Mouse (Mus musculus): ENCODE data around the gene Gm10271. TPM values are rescaled to one million over a fixed set of nuclear protein-coding genes. Genes with fewer than 3 reads are reported as not detected.

The Gm10271 gene
- polyA plus RNA-seq, 1 experiment from 2014 or later: not detected

GRCm38 (mm10) chr10:116932418-116932817 is 40.0 kb downstream of the Gm10271 start:
- no peak overlapping the region for H3K4me2 ChIP-seq (ENCODE audit: low read depth, low read length, severe bottlenecking)
- H3K4me1 ChIP-seq (replicated peaks; ENCODE audit: control insufficient read depth, insufficient read depth, low read length): no peaks in the 10 kb centered on the region
- DNase-seq (ENCODE audit: low spot score) (no peak), ATAC-seq (replicated peaks; ENCODE audit: low FRiP score) (no peak)
- H3K9ac ChIP-seq (ENCODE audit: low read length): no peak overlapping the region
- 88% methylated on average over 13 of the region's 13 CpGs for WGBS
- H3K9me3 ChIP-seq (ENCODE audit: control insufficient read depth, low read length): no peaks in the 10 kb centered on the region
- H3K4me3 ChIP-seq (ENCODE audit: low read depth, low read length): no peak overlapping the region
- H3K36me3 ChIP-seq (ENCODE audit: control insufficient read depth, insufficient read depth, low read length): peaks cover 2% of the 10 kb centered on the region; the same call in 1 of the 2 replicates
- no peaks in the 10 kb centered on the region for H3K27me3 ChIP-seq (ENCODE audit: control insufficient read depth, insufficient read depth, low read length)
- H3K27ac ChIP-seq (ENCODE audit: low read depth, low read length): no peak overlapping the region

- no peak for ATAC-seq (replicated peaks; ENCODE audit: low FRiP score)
- no peak overlapping the region for H3K27ac ChIP-seq (ENCODE audit: low read depth, low read length)
- H3K36me3 ChIP-seq (ENCODE audit: control insufficient read depth, insufficient read depth, low read length): no peaks in the 10 kb centered on the region; the same call in 1 of the 2 replicates
- WGBS: 90% methylated on average over 15 of the region's 15 CpGs
- H3K9ac ChIP-seq (ENCODE audit: low read length): no peak overlapping the region
- H3K4me3 ChIP-seq (ENCODE audit: low read depth, low read length): no peak overlapping the region
- no peaks in the 10 kb centered on the region for H3K27me3 ChIP-seq (ENCODE audit: control insufficient read depth, insufficient read depth, low read length)
- no peak overlapping the region for H3K4me2 ChIP-seq (ENCODE audit: low read depth, low read length, severe bottlenecking)
- H3K4me1 ChIP-seq (replicated peaks; ENCODE audit: control insufficient read depth, insufficient read depth, low read length): no peaks in the 10 kb centered on the region
- no peaks in the 10 kb centered on the region for H3K9me3 ChIP-seq (ENCODE audit: control insufficient read depth, low read length)
- DNase-seq (ENCODE audit: low spot score): no peak
Observed at GRCm38 (mm10) chr10:116931497-116932179, 40.8 kb downstream of the Gm10271 start.

GRCm38 (mm10) chr10:116930936-116931335 is 41.5 kb downstream of the Gm10271 start:
- Histone ChIP-seq H3K4me2 (ENCODE audit: low read depth, low read length, severe bottlenecking) (no peak overlapping the region), H3K9me3 (ENCODE audit: control insufficient read depth, low read length) (no peaks in the 10 kb centered on the region), H3K27me3 (ENCODE audit: control insufficient read depth, insufficient read depth, low read length) (no peaks in the 10 kb centered on the region), H3K27ac (ENCODE audit: low read depth, low read length) (no peak overlapping the region), H3K4me1 (replicated peaks; ENCODE audit: control insufficient read depth, insufficient read depth, low read length) (no peaks in the 10 kb centered on the region), H3K9ac (ENCODE audit: low read length) (no peak overlapping the region), H3K36me3 (ENCODE audit: control insufficient read depth, insufficient read depth, low read length) (no peaks in the 10 kb centered on the region; the same call in 1 of the 2 replicates), H3K4me3 (ENCODE audit: low read depth, low read length) (no peak overlapping the region)
- DNase-seq (ENCODE audit: low spot score) (no peak), ATAC-seq (replicated peaks; ENCODE audit: low FRiP score) (no peak)
- 88% methylated on average over 6 of the region's 7 CpGs for WGBS

- ATAC-seq (replicated peaks; ENCODE audit: low FRiP score) (no peak), DNase-seq (ENCODE audit: low spot score) (no peak)
- 86% methylated on average over 7 of the region's 7 CpGs for WGBS
- Histone ChIP-seq H3K9ac (ENCODE audit: low read length) (no peak overlapping the region), H3K4me1 (replicated peaks; ENCODE audit: control insufficient read depth, insufficient read depth, low read length) (no peaks in the 10 kb centered on the region), H3K9me3 (ENCODE audit: control insufficient read depth, low read length) (no peaks in the 10 kb centered on the region), H3K4me2 (ENCODE audit: low read depth, low read length, severe bottlenecking) (no peak overlapping the region), H3K36me3 (ENCODE audit: control insufficient read depth, insufficient read depth, low read length) (no peaks in the 10 kb centered on the region; the same call in 1 of the 2 replicates), H3K4me3 (ENCODE audit: low read depth, low read length) (no peak overlapping the region), H3K27me3 (ENCODE audit: control insufficient read depth, insufficient read depth, low read length) (no peaks in the 10 kb centered on the region), H3K27ac (ENCODE audit: low read depth, low read length) (no peak overlapping the region)
Observed at GRCm38 (mm10) chr10:116930506-116930905, 41.9 kb downstream of the Gm10271 start.

- H3K9me3 ChIP-seq (ENCODE audit: control insufficient read depth, low read length): no peaks in the 10 kb centered on the region
- H3K27ac ChIP-seq (ENCODE audit: low read depth, low read length): no peak overlapping the region
- no peak overlapping the region for H3K9ac ChIP-seq (ENCODE audit: low read length)
- no peaks in the 10 kb centered on the region; the same call in 1 of the 2 replicates for H3K36me3 ChIP-seq (ENCODE audit: control insufficient read depth, insufficient read depth, low read length)
- 91% methylated on average over 3 of the region's 3 CpGs for WGBS
- H3K27me3 ChIP-seq (ENCODE audit: control insufficient read depth, insufficient read depth, low read length): no peaks in the 10 kb centered on the region
- ATAC-seq (replicated peaks; ENCODE audit: low FRiP score) (no peak), DNase-seq (ENCODE audit: low spot score) (no peak)
- no peak overlapping the region for H3K4me3 ChIP-seq (ENCODE audit: low read depth, low read length)
- no peak overlapping the region for H3K4me2 ChIP-seq (ENCODE audit: low read depth, low read length, severe bottlenecking)
- H3K4me1 ChIP-seq (replicated peaks; ENCODE audit: control insufficient read depth, insufficient read depth, low read length): no peaks in the 10 kb centered on the region
Observed at GRCm38 (mm10) chr10:116928826-116929225, 43.6 kb downstream of the Gm10271 start.

- Histone ChIP-seq H3K9ac (ENCODE audit: low read length) (no peak overlapping the region), H3K27me3 (ENCODE audit: control insufficient read depth, insufficient read depth, low read length) (no peaks in the 10 kb centered on the region), H3K27ac (ENCODE audit: low read depth, low read length) (no peak overlapping the region), H3K4me1 (replicated peaks; ENCODE audit: control insufficient read depth, insufficient read depth, low read length) (no peaks in the 10 kb centered on the region), H3K9me3 (ENCODE audit: control insufficient read depth, low read length) (no peaks in the 10 kb centered on the region), H3K4me2 (ENCODE audit: low read depth, low read length, severe bottlenecking) (no peak overlapping the region), H3K36me3 (ENCODE audit: control insufficient read depth, insufficient read depth, low read length) (no peaks in the 10 kb centered on the region; the same call in 1 of the 2 replicates), H3K4me3 (ENCODE audit: low read depth, low read length) (no peak overlapping the region)
- no peak for ATAC-seq (replicated peaks; ENCODE audit: low FRiP score)
- 87% methylated on average over 11 of the region's 11 CpGs for WGBS
- DNase-seq (ENCODE audit: low spot score): no peak
Observed at GRCm38 (mm10) chr10:116926428-116927113, 45.8 kb downstream of the Gm10271 start.

GRCm38 (mm10) chr10:116923651-116924495 is 48.5 kb downstream of the Gm10271 start:
- Histone ChIP-seq H3K4me1 (replicated peaks; ENCODE audit: control insufficient read depth, insufficient read depth, low read length) (no peaks in the 10 kb centered on the region), H3K4me2 (ENCODE audit: low read depth, low read length, severe bottlenecking) (no peak overlapping the region), H3K9ac (ENCODE audit: low read length) (no peak overlapping the region), H3K4me3 (ENCODE audit: low read depth, low read length) (no peak overlapping the region), H3K36me3 (ENCODE audit: control insufficient read depth, insufficient read depth, low read length) (no peaks in the 10 kb centered on the region), H3K27ac (ENCODE audit: low read depth, low read length) (no peak overlapping the region), H3K27me3 (ENCODE audit: control insufficient read depth, insufficient read depth, low read length) (no peaks in the 10 kb centered on the region), H3K9me3 (ENCODE audit: control insufficient read depth, low read length) (no peaks in the 10 kb centered on the region)
- WGBS: 93% methylated on average over 19 of the region's 19 CpGs
- no peak for ATAC-seq (replicated peaks; ENCODE audit: low FRiP score)
- no peak for DNase-seq (ENCODE audit: low spot score)

GRCm38 (mm10) chr10:116922161-116922560 is 50.2 kb downstream of the Gm10271 start:
- H3K9me3 ChIP-seq (ENCODE audit: control insufficient read depth, low read length): no peaks in the 10 kb centered on the region
- H3K36me3 ChIP-seq (ENCODE audit: control insufficient read depth, insufficient read depth, low read length): no peaks in the 10 kb centered on the region
- no peaks in the 10 kb centered on the region for H3K27me3 ChIP-seq (ENCODE audit: control insufficient read depth, insufficient read depth, low read length)
- WGBS: 94% methylated on average over 15 of the region's 15 CpGs
- no peaks in the 10 kb centered on the region for H3K4me1 ChIP-seq (replicated peaks; ENCODE audit: control insufficient read depth, insufficient read depth, low read length)
- H3K4me3 ChIP-seq (ENCODE audit: low read depth, low read length): no peak overlapping the region
- DNase-seq (ENCODE audit: low spot score): no peak
- no peak overlapping the region for H3K4me2 ChIP-seq (ENCODE audit: low read depth, low read length, severe bottlenecking)
- H3K9ac ChIP-seq (ENCODE audit: low read length): no peak overlapping the region
- H3K27ac ChIP-seq (ENCODE audit: low read depth, low read length): no peak overlapping the region
- ATAC-seq (replicated peaks; ENCODE audit: low FRiP score): no peak
